Mouse (Mus musculus): Measurements from ENCODE around the gene Gm20403. TPM values are rescaled to one million over a fixed set of nuclear protein-coding genes. Genes with fewer than 3 reads are reported as not detected.
"Not testable (repeated sequence)": the region's sequence is repeated elsewhere in the genome, so short reads cannot be mapped to it uniquely, and the experiment has no call there.

Gene Gm20403
- polyA plus RNA-seq, 1 experiment from 2014 or later = not detected

DNA sequence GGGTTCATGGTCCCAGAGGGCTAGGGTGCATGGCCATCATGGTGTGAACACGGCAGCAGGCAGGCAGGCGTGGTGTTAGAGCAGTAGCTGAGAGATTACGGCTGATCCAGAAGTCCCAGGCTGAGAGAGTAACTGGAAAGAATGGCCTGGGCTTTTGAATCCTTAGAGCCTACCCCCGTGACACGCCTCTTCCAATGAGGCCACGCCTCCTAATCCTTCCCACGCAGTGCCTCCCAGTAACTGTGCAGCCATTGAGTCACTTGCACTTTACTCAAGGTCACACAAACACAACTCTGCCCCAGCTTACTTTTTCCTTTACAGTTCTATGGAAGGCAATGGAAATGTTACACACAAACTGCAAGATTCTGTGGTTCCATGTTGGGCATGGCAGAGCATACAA, 19.7 kb upstream of the Gm20403 start:
- 97% methylated on average over 7 of the region's 7 CpGs for WGBS
- Histone ChIP-seq H3K27ac (no peak overlapping the region), H3K4me1 (no peaks in the 10 kb centered on the region), H3K36me3 (no peaks in the 10 kb centered on the region), H3K9me3 (no peaks in the 10 kb centered on the region), H3K4me2 (no peak overlapping the region), H3K9ac (no peak overlapping the region), H3K27me3 (no peaks in the 10 kb centered on the region), H3K4me3 (no peak overlapping the region)
- ATAC-seq (ENCODE audit: insufficient number of reproducible peaks, insufficient read depth, low FRiP score, low TSS enrichment, low read depth) = no peak

DNA sequence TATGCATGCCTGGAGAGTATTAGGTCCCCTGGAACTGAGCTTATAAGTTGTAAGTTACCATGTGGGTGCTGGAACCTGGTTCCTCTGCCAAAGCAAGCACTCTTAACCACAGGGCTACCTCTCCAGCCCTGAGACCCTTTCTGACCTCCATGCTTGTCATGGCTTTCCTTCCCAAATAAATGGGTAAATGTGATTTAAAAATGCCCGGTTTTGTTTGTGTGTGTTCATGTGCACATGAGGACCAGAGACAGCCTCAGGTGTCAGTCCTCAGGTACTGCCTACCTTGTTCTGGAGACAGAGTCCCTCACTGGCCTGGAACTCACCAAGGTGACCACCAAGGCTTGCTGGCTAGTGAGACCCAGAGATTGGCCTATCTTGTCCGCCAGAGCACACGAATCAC, 18.1 kb upstream of the Gm20403 start:
- Histone ChIP-seq H3K4me3 (no peak overlapping the region), H3K27ac (no peak overlapping the region), H3K4me1 (no peaks in the 10 kb centered on the region), H3K27me3 (no peaks in the 10 kb centered on the region), H3K9ac (no peak overlapping the region), H3K4me2 (no peak overlapping the region), H3K36me3 (no peaks in the 10 kb centered on the region), H3K9me3 (no peaks in the 10 kb centered on the region)
- WGBS = 94% methylated on average over 3 of the region's 3 CpGs
- no peak for ATAC-seq (ENCODE audit: insufficient number of reproducible peaks, insufficient read depth, low FRiP score, low TSS enrichment, low read depth)

DNA sequence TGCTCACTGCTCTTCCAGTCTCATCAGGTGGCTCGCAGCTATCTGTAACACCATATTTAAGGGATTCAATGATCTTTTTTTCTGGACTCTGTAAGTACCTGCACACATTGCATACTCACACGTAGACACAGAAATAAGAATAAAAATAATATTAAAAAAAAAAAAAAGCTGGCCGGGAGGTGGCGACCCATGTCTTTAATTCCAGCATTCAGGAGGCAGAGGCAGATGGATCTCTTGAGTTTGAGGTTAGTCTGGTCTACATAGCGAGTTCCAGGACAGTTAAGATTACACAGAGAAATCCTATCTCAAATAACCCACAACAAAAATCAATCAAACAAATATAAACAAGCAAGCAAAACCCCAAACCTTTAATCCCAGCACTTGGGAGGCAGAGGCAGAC, 17.5 kb upstream of the Gm20403 start:
- no peaks in the 10 kb centered on the region for H3K27me3 ChIP-seq
- ATAC-seq (ENCODE audit: insufficient number of reproducible peaks, insufficient read depth, low FRiP score, low TSS enrichment, low read depth) = no peak
- no peak overlapping the region for H3K4me3 ChIP-seq
- H3K9ac ChIP-seq = no peak overlapping the region
- WGBS = 87% methylated on average over 5 of the region's 5 CpGs
- H3K36me3 ChIP-seq = no peaks in the 10 kb centered on the region
- no peak overlapping the region for H3K4me2 ChIP-seq
- H3K27ac ChIP-seq = no peak overlapping the region
- no peaks in the 10 kb centered on the region for H3K4me1 ChIP-seq
- no peaks in the 10 kb centered on the region for H3K9me3 ChIP-seq

DNA sequence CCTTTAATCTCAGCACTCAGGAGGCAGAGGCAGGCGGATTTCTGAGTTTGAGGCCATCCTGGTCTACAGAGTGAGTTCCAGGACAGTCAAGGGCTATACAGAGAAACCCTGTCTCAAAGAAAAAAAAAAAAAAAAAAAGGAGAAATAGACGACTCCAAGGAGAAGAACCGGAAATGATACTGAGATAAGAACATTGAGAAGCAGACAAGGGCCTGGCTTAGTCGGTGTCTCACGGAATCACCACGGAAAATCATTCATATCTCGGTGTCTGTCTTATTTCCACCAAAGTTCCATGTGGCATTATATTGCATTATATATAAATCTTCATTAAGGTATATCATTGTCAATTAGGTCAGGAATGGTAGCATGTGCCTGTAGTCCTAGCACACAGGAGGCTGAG, 16.2 kb upstream of the Gm20403 start:
- not testable (repeated sequence) for H3K36me3 ChIP-seq; H3K4me3 ChIP-seq; ATAC-seq (ENCODE audit: insufficient number of reproducible peaks, insufficient read depth, low FRiP score, low TSS enrichment, low read depth); H3K4me1 ChIP-seq; H3K9ac ChIP-seq; H3K4me2 ChIP-seq; H3K27me3 ChIP-seq; H3K27ac ChIP-seq; H3K9me3 ChIP-seq
- WGBS = 89% methylated on average over 7 of the region's 7 CpGs

DNA sequence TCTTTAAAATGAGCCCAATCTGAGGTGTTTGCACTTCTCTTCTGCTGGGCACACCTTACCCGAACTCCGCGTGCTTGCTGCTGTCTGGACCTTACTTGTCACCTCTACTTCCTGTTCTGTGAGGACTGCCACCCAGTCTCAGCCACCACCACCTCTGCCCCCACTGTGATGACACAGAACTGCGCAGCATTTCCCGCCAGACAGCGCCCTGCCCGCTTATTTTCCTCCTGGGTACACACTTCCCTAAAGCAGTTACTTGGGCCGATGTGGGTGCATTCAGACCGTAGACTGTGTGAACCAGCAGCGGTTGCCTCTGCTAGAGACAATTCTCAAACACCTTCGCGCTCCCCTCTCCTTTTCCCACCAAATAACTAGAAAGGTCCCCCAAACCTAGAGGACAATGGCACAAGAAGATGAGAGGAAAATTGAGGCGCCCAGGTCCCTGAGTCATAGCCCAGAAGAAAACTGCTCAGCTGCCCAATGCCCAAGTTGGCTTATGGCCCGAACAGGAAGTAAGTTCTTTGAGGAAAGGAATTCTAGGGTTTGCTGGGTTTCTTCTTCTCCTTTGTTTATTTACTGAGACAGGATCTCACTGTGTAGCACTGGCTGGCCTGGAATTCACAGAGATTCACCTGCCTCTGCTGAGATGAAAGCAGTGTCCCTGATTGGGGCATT, 12.8 kb upstream of the Gm20403 start:
- no peaks in the 10 kb centered on the region for H3K27me3 ChIP-seq
- no peak overlapping the region for H3K4me3 ChIP-seq
- no peaks in the 10 kb centered on the region for H3K36me3 ChIP-seq
- H3K27ac ChIP-seq = no peak overlapping the region
- H3K4me1 ChIP-seq = no peaks in the 10 kb centered on the region
- WGBS = 85% methylated on average over 14 of the region's 14 CpGs
- no peak overlapping the region for H3K4me2 ChIP-seq
- ATAC-seq (ENCODE audit: insufficient number of reproducible peaks, insufficient read depth, low FRiP score, low TSS enrichment, low read depth) = no peak
- no peak overlapping the region for H3K9ac ChIP-seq
- H3K9me3 ChIP-seq = no peaks in the 10 kb centered on the region

DNA sequence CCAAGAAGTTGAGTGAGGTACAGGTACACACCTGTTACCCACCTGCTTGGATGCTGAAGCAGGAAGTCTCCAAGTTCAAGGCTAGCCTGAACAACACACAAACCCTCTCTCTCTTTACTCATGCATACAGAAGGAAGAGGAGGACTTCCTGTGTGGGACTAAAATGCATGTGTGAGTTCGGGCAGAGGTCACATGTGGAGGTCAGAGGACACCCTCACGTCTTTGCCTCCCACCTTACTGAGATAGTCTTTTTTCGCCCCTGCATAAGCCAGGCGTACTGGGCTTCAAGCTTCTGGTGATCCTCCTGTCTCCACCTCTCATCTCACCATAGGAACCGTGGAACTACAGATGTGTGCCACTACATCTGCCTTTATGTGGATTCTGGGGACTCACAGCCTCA, 12.1 kb upstream of the Gm20403 start:
- Histone ChIP-seq H3K4me2 (no peak overlapping the region), H3K9ac (no peak overlapping the region), H3K4me1 (no peaks in the 10 kb centered on the region), H3K27me3 (no peaks in the 10 kb centered on the region), H3K4me3 (no peak overlapping the region), H3K27ac (no peak overlapping the region), H3K36me3 (no peaks in the 10 kb centered on the region), H3K9me3 (no peaks in the 10 kb centered on the region)
- ATAC-seq (ENCODE audit: insufficient number of reproducible peaks, insufficient read depth, low FRiP score, low TSS enrichment, low read depth) = no peak
- 68% methylated on average over 5 of the region's 5 CpGs for WGBS

DNA sequence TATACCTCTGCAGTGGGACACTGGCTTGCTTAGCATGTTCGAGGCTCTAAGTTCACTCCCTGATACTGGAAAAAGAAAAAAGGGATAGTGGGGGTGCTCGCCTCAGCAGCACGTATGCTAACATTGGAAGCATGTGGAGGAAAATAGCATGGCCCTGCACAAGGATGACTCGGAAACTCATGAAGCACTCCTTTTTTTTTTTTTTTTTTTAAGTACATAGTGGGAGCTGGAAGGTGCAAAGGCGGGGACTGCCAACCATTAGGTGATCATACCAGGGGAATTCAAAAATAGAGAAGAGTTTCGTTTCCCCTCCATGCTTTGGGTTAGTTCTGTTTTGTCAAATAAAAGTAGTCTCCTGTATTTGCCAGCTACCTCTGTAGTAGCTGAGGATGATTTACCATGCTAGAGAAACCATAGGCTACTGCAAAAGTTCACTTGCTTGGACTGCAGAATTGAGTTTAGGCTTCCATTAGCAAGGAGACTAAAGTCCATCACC, 10.7 kb upstream of the Gm20403 start:
- Histone ChIP-seq H3K9me3 (no peaks in the 10 kb centered on the region), H3K9ac (no peak overlapping the region), H3K4me2 (no peak overlapping the region), H3K27ac (no peak overlapping the region), H3K4me1 (no peaks in the 10 kb centered on the region), H3K4me3 (no peak overlapping the region), H3K27me3 (no peaks in the 10 kb centered on the region), H3K36me3 (no peaks in the 10 kb centered on the region)
- WGBS = 79% methylated on average over 6 of the region's 6 CpGs
- no peak for ATAC-seq (ENCODE audit: insufficient number of reproducible peaks, insufficient read depth, low FRiP score, low TSS enrichment, low read depth)

DNA sequence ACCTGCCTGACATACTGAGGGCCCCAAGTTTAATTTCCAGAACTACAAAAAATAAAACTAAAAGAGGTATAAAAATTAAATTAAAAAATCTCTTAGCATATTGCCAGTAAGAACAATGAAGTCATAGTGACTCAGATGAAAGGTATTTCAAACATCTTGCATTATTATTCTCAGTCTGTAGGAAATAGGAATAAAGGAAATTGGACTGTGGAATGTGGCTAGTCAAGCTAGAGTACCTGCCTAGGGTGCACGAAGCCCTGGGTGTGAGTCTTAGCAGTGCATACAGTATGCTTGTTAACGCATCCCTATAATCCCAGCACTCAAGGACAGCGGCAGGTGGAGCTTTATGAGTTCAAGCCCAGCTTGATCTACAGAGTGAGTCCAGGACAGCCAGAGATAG, 9.6 kb upstream of the Gm20403 start:
- Histone ChIP-seq H3K27ac (no peak overlapping the region), H3K4me1 (no peaks in the 10 kb centered on the region), H3K9ac (no peak overlapping the region), H3K27me3 (no peaks in the 10 kb centered on the region), H3K4me2 (no peak overlapping the region), H3K4me3 (no peak overlapping the region), H3K36me3 (no peaks in the 10 kb centered on the region), H3K9me3 (no peaks in the 10 kb centered on the region)
- ATAC-seq (ENCODE audit: insufficient number of reproducible peaks, insufficient read depth, low FRiP score, low TSS enrichment, low read depth) = no peak
- WGBS = 59% methylated on average over 3 of the region's 3 CpGs

DNA sequence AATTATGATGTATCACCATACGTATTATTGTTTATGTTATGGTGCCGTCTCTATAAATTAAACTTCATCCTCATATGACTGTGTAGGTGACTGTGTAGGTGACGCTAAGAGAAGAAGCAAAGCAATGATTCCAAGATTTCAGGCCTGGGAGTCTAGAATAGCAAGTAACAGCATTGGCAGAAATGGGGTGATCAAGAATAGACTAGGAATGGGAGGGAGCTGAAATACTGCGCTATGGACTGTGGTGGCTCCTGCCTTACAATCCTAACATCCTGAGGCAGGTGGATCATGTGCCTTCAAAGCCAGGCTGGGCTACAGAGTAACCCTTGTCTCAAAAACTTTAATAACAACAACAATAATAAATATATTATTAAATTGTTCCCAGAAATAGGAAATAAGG, 8.1 kb upstream of the Gm20403 start:
- H3K4me2 ChIP-seq = no peak overlapping the region
- no peak overlapping the region for H3K27ac ChIP-seq
- no peaks in the 10 kb centered on the region for H3K4me1 ChIP-seq
- no peak overlapping the region for H3K4me3 ChIP-seq
- ATAC-seq (ENCODE audit: insufficient number of reproducible peaks, insufficient read depth, low FRiP score, low TSS enrichment, low read depth) = no peak
- H3K36me3 ChIP-seq = no peaks in the 10 kb centered on the region
- H3K9ac ChIP-seq = no peak overlapping the region
- H3K9me3 ChIP-seq = no peaks in the 10 kb centered on the region
- 81% methylated on average over 4 of the region's 4 CpGs for WGBS
- no peaks in the 10 kb centered on the region for H3K27me3 ChIP-seq

DNA sequence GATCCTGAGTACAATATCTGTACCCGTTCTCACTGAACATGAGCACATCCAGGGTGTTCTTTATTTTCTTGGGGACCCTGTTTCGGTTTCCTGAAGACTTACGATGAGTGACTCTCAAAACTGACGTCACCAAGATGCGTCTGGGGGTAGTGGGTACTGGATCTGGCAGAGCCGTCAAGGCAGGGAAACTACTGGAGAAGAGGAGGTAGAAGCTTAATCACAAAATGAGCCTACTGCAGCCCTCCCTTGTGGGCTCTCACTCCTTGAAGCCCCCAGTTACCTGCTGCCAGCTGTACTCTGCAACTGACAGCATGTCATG, 7.7 kb upstream of the Gm20403 start:
- Histone ChIP-seq H3K27me3 (no peaks in the 10 kb centered on the region), H3K9me3 (no peaks in the 10 kb centered on the region), H3K4me2 (no peak overlapping the region), H3K27ac (no peak overlapping the region), H3K4me3 (no peak overlapping the region), H3K4me1 (no peaks in the 10 kb centered on the region), H3K36me3 (no peaks in the 10 kb centered on the region), H3K9ac (no peak overlapping the region)
- ATAC-seq (ENCODE audit: insufficient number of reproducible peaks, insufficient read depth, low FRiP score, low TSS enrichment, low read depth) = no peak
- WGBS = 78% methylated on average over 6 of the region's 6 CpGs

DNA sequence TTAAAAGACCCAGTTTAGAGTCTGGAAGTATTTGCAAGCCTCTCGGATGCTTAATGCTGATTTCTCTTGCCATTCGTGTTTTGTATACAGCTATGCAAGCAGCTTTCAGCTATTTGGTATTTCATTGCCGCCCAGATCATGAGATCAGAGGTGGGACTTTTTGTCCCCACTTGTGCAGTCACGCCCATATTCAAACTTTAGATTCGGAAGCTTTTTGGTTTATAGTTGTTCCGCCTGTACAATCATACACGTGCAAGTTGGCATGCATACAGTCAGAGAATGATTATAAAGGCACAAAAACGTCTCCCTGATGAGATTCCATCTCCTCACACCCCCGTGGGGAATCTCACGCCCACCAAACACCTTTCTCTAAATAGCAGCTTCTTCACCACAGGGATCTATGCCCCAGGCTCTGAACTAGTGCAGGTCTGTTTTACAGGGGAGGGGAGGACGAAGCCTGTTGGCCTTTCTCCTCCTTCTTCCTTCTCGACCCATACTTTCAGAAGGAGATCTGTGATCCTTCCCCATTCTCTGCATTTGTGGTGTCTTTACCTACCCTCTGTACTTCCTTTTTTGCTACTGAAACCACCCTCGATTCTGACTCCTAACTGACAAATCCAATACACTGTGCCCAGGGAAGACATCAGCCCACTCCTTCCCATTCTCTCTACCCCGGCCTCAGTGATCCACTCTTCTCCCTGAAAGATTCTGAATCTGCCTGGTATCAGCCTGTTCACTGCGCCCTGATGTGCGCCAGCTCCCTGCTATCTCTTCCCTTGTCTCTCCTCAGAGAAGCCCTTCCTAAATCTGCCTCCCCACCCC, 7.1 kb upstream of the Gm20403 start:
- ATAC-seq (ENCODE audit: insufficient number of reproducible peaks, insufficient read depth, low FRiP score, low TSS enrichment, low read depth) = no peak
- Histone ChIP-seq H3K9ac (no peak overlapping the region), H3K4me1 (no peaks in the 10 kb centered on the region), H3K36me3 (no peaks in the 10 kb centered on the region), H3K27ac (no peak overlapping the region), H3K27me3 (no peaks in the 10 kb centered on the region), H3K4me2 (no peak overlapping the region), H3K9me3 (no peaks in the 10 kb centered on the region), H3K4me3 (no peak overlapping the region)
- 59% methylated on average over 16 of the region's 16 CpGs for WGBS

DNA sequence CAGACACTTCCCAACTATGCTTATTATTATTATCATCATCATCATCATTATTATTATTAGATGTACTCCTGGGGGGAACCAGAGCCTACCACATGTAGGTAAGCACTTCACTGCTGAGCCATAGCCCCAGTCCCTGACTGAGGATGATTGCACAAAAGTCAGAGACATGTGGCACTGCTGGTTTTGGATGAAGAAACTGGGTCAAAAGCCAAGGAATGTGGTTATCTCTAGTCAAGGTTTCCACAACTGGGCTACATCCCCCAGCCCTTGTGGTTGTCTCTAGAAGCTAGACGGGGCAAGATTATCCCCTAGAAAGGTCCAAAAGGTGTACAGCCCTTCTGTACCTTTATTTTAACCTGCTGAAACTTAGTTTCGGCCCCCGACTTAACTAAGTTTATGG, 6.5 kb upstream of the Gm20403 start:
- no peak for ATAC-seq (ENCODE audit: insufficient number of reproducible peaks, insufficient read depth, low FRiP score, low TSS enrichment, low read depth)

More for the DNA sequence above, 6.5 kb upstream of the Gm20403 start:
- no peaks in the 10 kb centered on the region for H3K36me3 ChIP-seq
- H3K4me2 ChIP-seq = no peak overlapping the region
- no peaks in the 10 kb centered on the region for H3K27me3 ChIP-seq
- H3K9me3 ChIP-seq = no peaks in the 10 kb centered on the region
- H3K4me1 ChIP-seq = no peaks in the 10 kb centered on the region
- WGBS = 79% methylated on average over 3 of the region's 3 CpGs
- no peak overlapping the region for H3K4me3 ChIP-seq
- H3K9ac ChIP-seq = no peak overlapping the region
- no peak overlapping the region for H3K27ac ChIP-seq

Measured in embryonic facial prominence, embryonic 13.5 days (tissue).